Mouse (Mus musculus) lung, postnatal 0 days (tissue): ENCODE results near the gene Olfr193.

ENCODE experiments used
- CTCF ChIP-seq: IDR thresholded peaks from 2 replicates; pipeline ENCODE4 v1.5.1; 2016; ENCODE audit warnings: antibody characterized with exemption, mild to moderate bottlenecking
- EP300 ChIP-seq: IDR thresholded peaks from 2 replicates; pipeline ENCODE4 v1.6.1; 2016; ENCODE audit warnings: antibody characterized with exemption, mild to moderate bottlenecking, control low read depth

DNA sequence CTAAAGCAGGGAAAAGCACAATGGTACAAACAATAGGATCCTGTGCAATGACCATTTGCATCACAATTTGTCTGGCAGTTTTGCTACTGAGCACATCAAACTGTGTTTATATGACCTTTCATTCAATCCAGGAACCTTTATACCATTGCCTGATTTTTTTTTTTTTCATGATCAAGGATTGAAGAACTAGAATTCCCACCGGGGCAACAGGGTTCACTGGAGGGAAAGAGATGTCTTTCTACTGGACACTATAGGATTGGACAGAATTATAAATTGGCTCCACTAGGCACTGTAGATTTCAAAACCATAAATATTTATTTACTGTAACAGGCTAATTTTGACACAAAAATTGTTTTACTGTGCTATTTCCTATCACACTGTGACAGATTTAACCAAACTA, at the start of gene Olfr193:
- TF ChIP-seq CTCF (no peak), EP300 (no peak)
